Mouse (Mus musculus) lung, postnatal 0 days (tissue): ENCODE measurements around the gene 1500011B03Rik.

Source experiments
- CTCF ChIP-seq: IDR thresholded peaks from 2 replicates; pipeline ENCODE4 v1.5.1; 2016; ENCODE audit warnings: antibody characterized with exemption, mild to moderate bottlenecking
- EP300 ChIP-seq: IDR thresholded peaks from 2 replicates; pipeline ENCODE4 v1.6.1; 2016; ENCODE audit warnings: antibody characterized with exemption, mild to moderate bottlenecking, control low read depth

DNA sequence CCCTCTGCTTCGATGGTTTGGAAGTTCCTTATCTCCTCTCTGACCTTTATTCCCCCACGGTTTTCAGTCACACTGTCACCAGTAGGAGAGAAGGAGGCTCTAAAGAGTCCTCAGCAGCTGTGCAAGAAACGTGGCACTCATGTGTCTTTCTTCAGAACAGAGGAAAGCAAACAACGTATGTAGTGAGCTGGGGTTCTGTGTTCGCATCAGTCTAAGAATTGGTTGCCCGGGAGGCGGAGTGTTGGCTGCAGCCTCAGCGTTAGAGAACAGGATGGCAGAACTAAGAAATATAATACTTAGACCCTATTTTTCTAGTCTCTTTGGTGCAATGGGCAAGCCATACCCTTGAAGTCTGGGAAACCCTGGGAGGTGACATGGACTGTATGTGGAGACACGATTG, 40.3 kb downstream of the 1500011B03Rik start:
- TF ChIP-seq CTCF = no peak
- TF ChIP-seq EP300 = no peak
